Mouse (Mus musculus) kidney, postnatal 25 days (tissue): ENCODE measurements around the gene Opn1mw.
"Not testable (repeated sequence)": the region's sequence is repeated elsewhere in the genome, so short reads cannot be mapped to it uniquely, and the experiment has no call there.

ENCODE experiments used
- DNase-seq, 2 experiments: peaks; one replicate each; pipeline ENCODE4 v3.0.0; 2021; ENCODE audit warnings: mixed read lengths in 2 of 2

Opn1mw gene

DNA sequence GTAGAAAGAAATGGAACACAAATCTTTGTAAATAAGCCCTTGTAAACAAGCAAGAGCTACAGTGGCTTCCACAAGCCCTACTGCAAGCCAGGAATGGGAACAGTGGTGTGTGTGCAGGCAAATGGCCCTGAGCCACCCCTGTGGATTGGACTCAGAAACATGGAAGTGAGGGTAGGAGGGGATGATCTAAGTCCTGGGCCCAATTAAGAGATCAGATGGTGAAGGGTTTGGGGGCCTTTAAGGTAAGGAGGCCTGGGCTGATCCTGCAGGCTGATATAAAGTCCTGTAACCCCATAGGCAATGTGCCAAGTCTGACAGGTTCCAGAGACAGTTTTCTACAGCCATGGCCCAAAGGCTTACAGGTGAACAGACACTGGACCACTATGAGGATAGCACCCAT lies at the start of gene Opn1mw:
Gene Opn1mw (plus strand): TSS at position 301 of the 400 bp plus-strand sequence.
- no peak for DNase-seq

DNA sequence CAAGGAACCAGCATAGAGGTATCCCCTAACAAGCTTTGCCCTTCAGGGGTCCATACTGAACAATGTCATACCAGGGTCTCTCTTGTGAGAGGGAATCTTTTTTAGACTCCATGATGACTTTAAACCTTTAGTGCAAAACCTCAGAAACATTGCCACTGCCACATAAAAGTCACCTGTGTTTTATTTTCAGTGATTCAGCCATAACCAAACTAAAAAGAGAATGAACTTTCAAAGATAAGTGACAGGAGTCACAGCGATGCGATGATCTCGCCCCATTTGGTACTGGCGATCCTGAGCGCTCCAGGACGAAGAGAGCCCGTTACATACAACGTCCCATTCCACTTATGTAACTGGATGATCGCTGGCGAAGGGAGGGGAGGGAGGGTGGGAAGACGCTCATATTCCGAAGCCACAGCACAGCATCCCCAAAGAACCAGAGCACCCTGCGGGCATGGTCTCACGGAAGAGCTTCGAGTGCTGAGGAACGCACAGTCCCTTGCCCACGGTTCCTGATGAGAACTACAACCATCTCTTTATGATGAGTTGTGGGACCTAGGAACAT lies 42.9 kb upstream of the Opn1mw start:
- DNase-seq = peak; percentile 3 to 34

DNA sequence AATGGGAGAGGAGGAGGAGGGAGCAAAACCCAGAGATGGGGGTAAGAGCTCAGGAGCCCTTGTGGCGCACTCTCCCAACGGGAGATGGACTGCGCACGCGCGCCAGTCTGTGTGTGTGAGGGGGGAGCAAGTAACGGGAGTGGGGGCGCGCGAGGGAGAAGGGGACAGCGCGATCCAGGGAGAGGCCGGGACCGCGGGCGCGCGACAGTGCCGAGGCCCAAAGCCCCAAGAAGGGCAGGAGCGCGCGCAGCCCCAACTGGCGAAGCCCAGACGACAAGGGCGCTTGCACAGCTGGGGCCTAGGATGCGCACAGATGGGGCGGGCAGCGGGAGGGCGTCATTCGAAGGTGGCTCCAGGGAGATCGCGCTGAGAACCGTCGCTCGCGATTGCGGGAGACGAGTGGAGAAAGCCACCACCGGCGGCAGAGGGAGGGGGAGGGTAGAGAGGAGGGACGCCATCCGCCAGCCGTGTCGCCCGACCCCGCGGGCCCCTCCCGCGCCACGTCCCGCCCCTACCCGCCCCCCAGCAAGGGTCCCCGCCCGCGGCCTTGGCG lies 42.2 kb upstream of the Opn1mw start:
- peak; percentile 74 to 88 for DNase-seq

DNA sequence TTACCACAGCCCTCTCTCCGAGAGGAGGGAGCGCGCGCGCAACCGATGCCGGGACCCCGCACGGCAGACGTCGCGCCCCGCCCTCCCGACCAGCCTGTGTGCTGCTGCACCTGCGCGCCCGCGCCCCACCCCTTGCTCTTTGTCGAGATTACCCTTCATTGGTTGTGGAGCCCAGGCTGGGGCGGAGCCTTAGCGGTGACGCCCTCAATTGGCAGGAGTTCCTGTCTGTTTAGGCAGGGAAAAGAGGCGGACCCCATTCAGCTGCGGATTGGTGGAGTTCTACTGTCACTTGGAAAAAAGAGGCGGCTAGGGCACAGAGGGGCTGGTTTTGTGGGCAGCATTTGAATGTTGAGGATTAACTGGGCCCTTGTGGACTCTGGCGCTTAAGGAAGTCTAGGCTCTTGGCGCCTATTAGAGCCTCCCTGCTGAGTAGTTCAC lies 41.6 kb upstream of the Opn1mw start:
- DNase-seq = peak; percentile 98 to 99

DNA sequence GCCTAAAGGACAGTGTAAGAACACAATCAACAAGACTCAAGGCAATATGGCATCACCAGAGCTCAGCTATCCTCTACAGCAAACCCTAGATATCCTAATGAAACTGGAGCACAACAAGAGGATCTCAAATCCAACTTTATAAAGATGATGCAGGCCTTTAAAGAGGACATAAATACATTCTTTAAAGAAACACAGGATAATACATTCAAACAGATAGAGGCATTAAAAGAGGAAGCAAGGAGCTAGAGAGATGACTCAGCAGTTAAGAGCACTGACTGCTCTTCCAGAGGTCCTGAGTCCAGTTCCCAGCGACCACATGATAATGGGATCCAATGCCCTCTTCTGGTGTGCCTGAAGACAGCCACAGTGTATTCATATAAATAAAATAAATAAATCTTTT lies 32.1 kb upstream of the Opn1mw start:
- no peak for DNase-seq

DNA sequence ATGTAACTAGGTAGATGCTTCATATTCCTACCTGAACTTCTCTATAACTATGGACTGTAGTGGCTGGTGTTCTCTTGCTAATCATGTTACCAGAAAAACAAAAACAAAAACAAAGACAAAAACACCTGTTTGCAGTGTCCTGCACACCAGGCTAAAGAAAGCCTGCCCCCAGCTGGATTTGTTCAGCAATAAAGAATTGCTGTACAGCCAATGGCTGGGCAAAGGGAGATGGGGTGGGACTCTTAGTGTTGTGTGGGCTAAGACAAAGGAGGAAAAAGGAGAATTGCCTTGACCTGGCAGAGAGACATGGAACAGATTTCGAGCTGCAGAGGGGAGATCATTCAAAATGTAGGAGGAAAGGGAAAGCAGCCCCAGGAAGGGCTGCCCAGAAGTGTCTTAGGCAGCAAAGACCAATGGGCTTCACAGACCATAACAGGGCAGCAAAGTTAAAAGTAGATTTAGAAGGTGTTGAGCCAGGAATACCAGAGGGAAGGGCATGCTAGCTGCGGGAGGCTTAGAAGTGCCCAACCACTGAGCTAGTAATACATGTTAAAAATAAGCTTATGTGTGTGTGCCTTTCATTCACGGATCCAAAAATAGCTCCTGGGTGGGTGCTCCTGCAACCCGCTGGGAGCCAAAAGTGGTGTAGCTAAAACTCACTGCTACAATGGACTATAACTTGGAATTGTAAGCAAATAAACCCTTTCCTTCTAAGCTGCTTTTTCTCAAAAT lies 23.6 kb upstream of the Opn1mw start:
- peak in 1 of 2 experiments; percentile 2 for DNase-seq

DNA sequence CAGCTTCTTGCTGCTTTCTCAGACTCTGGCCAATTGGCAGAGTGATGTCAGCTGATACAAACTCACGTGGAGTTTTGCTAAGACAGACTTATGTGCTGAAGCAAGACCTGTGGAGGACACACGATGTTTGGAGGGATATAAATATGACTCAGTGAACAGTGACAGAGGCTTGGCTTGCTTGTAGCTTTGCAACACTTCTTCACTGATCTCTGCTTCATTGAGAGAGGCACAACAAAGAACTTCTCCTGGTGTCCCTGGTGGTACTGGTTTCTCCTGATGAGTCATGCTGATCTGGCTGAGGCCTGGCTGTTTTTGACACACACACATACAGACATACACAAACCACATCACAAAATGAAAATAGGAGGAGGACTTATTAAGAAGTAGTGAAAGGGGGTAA lies 21.3 kb upstream of the Opn1mw start:
- DNase-seq = no peak

DNA sequence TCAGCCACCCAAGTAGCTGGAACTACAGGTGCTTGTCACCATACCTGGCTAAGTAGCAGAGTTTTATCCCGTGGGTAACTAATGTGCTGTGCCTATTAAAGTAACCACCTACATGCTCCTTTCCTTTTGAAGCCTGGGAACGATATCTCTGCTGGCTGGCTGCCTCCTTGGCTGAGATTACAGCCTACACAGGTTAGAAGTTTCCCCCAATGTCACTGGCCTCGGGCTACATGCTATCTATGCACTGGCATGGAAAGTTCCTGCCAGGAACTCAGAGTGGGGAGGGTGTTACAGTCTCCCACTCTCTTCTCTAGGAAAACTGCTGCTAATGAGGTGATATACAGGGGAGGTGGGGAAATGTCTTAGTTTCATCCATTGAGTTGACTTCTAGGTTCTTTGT lies 18.5 kb upstream of the Opn1mw start:
- no peak for DNase-seq

DNA sequence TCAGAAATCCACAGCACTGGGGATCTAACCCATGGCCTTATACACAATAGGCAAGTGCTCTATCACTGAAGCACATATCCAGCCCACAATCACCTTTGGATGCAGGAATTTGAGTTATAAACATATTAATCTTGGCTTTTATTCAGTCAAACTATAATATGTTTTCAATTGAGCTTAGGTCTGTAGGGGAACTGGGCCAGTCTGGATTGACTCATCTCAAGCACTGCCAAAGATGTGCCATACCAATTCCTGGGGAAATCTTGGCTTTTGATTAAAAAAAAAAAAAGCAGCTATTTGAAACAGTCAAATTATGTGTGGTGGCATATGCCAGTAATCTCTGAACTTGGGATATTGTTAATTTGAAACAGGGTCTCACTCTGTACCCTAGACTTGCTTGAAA lies 13.2 kb upstream of the Opn1mw start:
- no peak for DNase-seq

DNA sequence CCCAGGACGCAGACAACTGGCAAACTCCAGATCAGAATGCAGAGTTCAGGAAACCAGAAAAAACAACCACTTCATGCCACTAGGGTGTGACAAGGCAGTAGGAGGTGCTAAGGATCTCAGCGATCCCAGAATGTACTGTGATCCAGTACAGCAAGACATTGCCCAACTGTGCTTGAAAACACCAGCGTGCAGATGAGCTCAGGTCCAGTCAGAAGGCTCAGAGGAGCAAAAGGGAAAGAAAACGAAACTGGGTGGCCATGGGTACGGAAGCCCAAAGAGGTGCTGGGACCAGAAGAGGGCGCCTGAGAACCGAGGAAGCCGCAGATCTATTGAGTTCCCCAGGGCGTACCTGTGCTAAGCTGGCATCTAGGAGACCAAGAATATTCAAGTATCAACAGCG lies 11.8 kb upstream of the Opn1mw start:
- peak; percentile 75 for DNase-seq

DNA sequence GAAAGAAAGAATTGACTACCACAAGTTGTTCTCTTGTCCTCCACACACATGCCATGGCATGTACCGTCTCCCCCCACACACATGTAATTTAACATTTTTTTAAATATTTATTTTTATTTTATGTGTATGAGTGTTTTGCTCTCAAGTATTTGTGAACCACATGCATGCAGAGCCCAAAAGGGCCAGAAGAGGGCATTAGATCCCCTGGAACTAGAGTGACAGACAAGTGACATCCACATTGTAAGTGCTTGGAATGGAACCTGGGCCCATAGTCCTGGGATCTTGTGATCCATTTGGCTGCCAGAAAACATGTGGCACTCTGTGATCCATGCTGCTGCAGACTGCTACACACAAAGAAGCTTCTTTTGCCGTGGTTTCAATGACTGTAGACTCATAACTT lies 2.3 kb upstream of the Opn1mw start:
- DNase-seq = peak in 1 of 2 experiments; percentile 20

DNA sequence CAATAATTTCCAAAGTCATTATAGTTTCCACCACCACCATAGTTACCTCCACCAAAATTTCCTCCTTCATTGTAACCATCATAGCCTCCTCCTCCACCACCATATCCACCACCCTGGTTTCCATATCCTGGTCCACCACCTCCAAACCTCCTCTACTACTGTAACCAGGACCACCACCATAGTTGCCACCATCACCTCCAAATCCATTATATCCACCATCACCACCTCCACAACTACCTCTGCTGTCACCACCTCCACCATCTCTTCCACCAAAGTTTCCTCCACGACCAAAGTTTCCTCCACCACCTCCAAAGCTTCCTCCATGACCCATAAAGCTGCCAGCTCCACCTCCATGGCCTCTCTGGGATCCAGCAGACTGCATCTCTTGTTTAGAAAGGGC lies 8.0 kb downstream of the Opn1mw start, which contains the start of gene Mecp2:
Gene Mecp2 (minus strand): TSS at position 101 of the 400 bp plus-strand sequence.
- not testable (repeated sequence) for DNase-seq

DNA sequence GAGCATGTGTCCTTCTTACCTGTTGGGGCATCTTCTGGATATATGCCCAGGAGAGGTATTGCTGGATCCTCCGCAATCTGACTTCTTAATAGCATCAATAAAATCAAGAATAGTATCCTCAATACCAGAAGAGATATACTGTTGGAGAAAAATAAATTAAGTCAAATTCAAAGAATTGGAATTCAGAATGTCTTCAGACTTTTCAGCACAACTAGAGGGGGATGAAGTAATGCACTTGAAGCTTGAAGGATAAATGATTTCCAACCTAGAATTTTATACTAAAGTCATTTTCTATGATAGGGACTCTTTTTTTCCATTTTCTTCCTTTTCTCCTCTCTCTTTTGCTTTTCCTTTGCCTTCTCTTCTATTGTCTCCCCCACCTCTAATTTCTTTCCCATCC lies 40.5 kb downstream of the Opn1mw start, which contains the start of gene Tex28:
Gene Tex28 (minus strand): TSS at position 101 of the 400 bp plus-strand sequence.
- DNase-seq = no peak

DNA sequence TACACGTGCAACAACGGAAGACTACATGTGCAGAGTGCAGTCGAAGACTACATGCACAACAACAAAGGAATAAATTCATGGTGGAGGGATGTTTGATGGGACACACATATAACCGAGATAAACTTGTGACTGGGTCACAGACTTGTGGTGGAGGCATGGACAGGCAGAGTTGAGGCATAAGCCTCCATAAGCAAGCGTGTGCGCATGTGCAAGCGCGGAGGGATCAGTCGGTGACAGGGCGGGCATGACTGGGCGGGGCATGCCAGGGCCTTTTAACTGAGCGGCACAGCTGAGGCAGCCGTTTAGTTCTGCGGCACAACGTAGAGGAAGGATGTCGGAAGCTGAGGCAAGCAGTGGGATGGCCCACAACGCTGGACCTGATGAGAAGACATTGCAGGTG lies 49.7 kb downstream of the Opn1mw start, which contains the start of gene Tktl1:
Gene Tktl1 (plus strand): TSS at position 301 of the 400 bp plus-strand sequence.
- no peak for DNase-seq
